ENCODE assay signal across 12 mouse cellular contexts in the genomic region with DNA sequence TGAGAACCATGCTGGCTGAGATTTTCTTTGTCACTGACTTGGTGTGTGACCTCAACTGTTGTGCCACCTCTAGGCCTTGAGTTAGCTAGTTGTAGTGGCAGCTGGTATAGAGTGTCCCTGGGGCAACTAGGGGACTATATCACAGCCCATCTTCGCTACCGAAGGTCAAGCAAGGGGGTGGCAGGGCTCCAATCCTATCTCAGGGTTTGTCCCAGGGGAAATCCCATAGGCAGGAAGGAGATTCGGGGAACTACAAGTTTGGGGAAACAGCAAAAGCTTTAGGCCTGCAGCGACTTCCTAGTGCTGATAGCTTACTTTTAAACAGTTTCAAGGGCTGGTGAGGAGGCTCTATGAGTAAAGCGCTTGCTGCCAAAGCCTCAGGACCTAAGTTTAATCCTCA. TPM values are rescaled to one million over a fixed set of nuclear protein-coding genes. Genes with fewer than 3 reads are reported as not detected.
DNase-seq lines count a peak whose midpoint lies in the region; ATAC-seq and TF ChIP-seq lines count a peak whose summit lies in the region.
"Had no signal": no experiment of that assay in that cellular context is flagged by ENCODE, and none has a peak within 500 bp of the region (broad histone marks: within the 10 kb centered on the region; RNA-seq: fewer than 3 reads in every experiment).

No protein-coding gene starts in this region.

- no peak for ATAC-seq in heart, embryonic 11.5 days (replicated peaks; ENCODE audit: insufficient number of reproducible peaks, low FRiP score, low TSS enrichment)
- no peak for ATAC-seq in midbrain, embryonic 12.5 days (ENCODE audit: low FRiP score, low read depth)
- ATAC-seq: CD4-positive, CD25-positive, alpha-beta regulatory T cell, adult 4 months had no signal

- H3K9ac ChIP-seq in heart, embryonic 11.5 days (ENCODE audit: low read depth, low read length) = no peak overlapping the region
- peak overlapping the region; percentile 37 for H3K9ac ChIP-seq in midbrain, embryonic 12.5 days (replicated peaks)

- TF ChIP-seq CTCF in layer of hippocampus, adult 2 months (conservative IDR thresholded peaks at IDR 0.05) = no peak

- DNase-seq in heart, embryonic 10.5 days (ENCODE audit: low spot score) = no peak
- DNase-seq in Muller cell, postnatal 12 days (ENCODE audit: inconsistent ontology term) = peak; percentile 51
- DNase-seq in heart, postnatal 4 days = peak; percentile 9
- DNase-seq in layer of hippocampus, adult 8-10 months (ENCODE audit: low spot score in 2 of 2) = no peak
- DNase-seq in adrenal gland, adult 8-10 months = no peak
- DNase-seq in layer of hippocampus, adult 2 months (ENCODE audit: low spot score in 2 of 2) = no peak
- DNase-seq: cerebellum, adult 9-11 months; right cerebral cortex, adult 18-20 months had no signal

- no peak overlapping the region for H3K27ac ChIP-seq in heart, embryonic 11.5 days (ENCODE audit: low read depth, low read length)
- no peak overlapping the region for H3K27ac ChIP-seq in heart, embryonic 10.5 days
- H3K27ac ChIP-seq in midbrain, embryonic 12.5 days (replicated peaks) = 0 out of 2 replicates have a peak overlapping the region, but pooled peaks have one; percentile 22
- no peak overlapping the region for H3K27ac ChIP-seq in layer of hippocampus, adult 2 months
- H3K27ac ChIP-seq: kidney, embryonic 15.5 days had no signal

- H3K36me3 ChIP-seq in heart, embryonic 11.5 days (ENCODE audit: control insufficient read depth, insufficient read depth, low read length) = no peaks in the 10 kb centered on the region
- H3K36me3 ChIP-seq in heart, embryonic 10.5 days = no peaks in the 10 kb centered on the region
- H3K36me3 ChIP-seq in midbrain, embryonic 12.5 days = no peaks in the 10 kb centered on the region
- H3K36me3 ChIP-seq: kidney, embryonic 15.5 days had no signal

- H3K4me1 ChIP-seq in heart, embryonic 11.5 days (ENCODE audit: control insufficient read depth, insufficient read depth, low read length) = peaks cover 28% of the 10 kb centered on the region
- H3K4me1 ChIP-seq in heart, embryonic 10.5 days = peaks cover 64% of the 10 kb centered on the region
- H3K4me1 ChIP-seq in midbrain, embryonic 12.5 days = peaks cover 50% of the 10 kb centered on the region

- no peaks in the 10 kb centered on the region for H3K9me3 ChIP-seq in heart, embryonic 11.5 days (replicated peaks; ENCODE audit: control insufficient read depth, low read length)
- H3K9me3 ChIP-seq in heart, embryonic 10.5 days = no peaks in the 10 kb centered on the region
- no peaks in the 10 kb centered on the region for H3K9me3 ChIP-seq in midbrain, embryonic 12.5 days
- H3K9me3 ChIP-seq: kidney, embryonic 15.5 days had no signal

- H3K27me3 ChIP-seq in heart, embryonic 11.5 days (ENCODE audit: control insufficient read depth, insufficient read depth, low read length) = no peaks in the 10 kb centered on the region; the same call in 1 of the 2 replicates
- H3K27me3 ChIP-seq in heart, embryonic 10.5 days (ENCODE audit: insufficient read depth, poor library complexity, severe bottlenecking) = peaks cover 17% of the 10 kb centered on the region
- H3K27me3 ChIP-seq in midbrain, embryonic 12.5 days = peaks cover 21% of the 10 kb centered on the region

- WGBS in heart, embryonic 11.5 days (ENCODE audit: insufficient replicate concordance) = 55% methylated on average over 5 of the region's 5 CpGs
- WGBS in heart, embryonic 10.5 days = 65% methylated on average over 5 of the region's 5 CpGs
- WGBS in midbrain, embryonic 12.5 days = 62% methylated on average over 5 of the region's 5 CpGs

- H3K4me3 ChIP-seq in heart, embryonic 11.5 days (ENCODE audit: low read depth, low read length) = no peak overlapping the region
- H3K4me3 ChIP-seq in heart, embryonic 10.5 days = no peak overlapping the region
- H3K4me3 ChIP-seq in midbrain, embryonic 12.5 days = peak overlapping the region; percentile 58
- no peak overlapping the region for H3K4me3 ChIP-seq in layer of hippocampus, adult 2 months

- H3K4me2 ChIP-seq in heart, embryonic 11.5 days = peak overlapping the region; percentile 96; the same call in 1 of the 2 replicates
- H3K4me2 ChIP-seq in midbrain, embryonic 12.5 days (replicated peaks) = peak overlapping the region; percentile 90

RNA-seq across cellular contexts. Expression of a gene that starts 1.4 kb away (rescaled TPM):
- polyA plus RNA-seq in heart, embryonic 11.5 days (2014; fragmentation: Nextera tagmentation; extraction: Ambion mirVana) = 5.7 and 6.9 TPM in 2 replicates
- 5.5 and 7.2 TPM in 2 replicates for polyA plus RNA-seq in heart, embryonic 10.5 days (2016; fragmentation: Nextera tagmentation; extraction: Ambion mirVana)
- 1 to 10 TPM; 5.4 to 6.3 TPM for total RNA-seq in heart, postnatal 4 days (2021)
- 31.2 and 35.2 TPM in 2 replicates for polyA plus RNA-seq in midbrain, embryonic 12.5 days (2016; fragmentation: Nextera tagmentation; extraction: Ambion mirVana)
- total RNA-seq in layer of hippocampus, adult 8-10 months (2022) = 1 to 10 TPM; 4.7 to 7.3 (median 5.0) TPM
- 1 to 10 TPM; 4.6 to 6.2 (median 5.8) TPM for total RNA-seq in adrenal gland, adult 8-10 months (2022)
- total RNA-seq in layer of hippocampus, adult 2 months (2021) = 1 to 10 TPM; 3.8 to 6.0 TPM

RNA-seq across cellular contexts. Expression of a gene that starts 21.9 kb away (rescaled TPM):
- polyA plus RNA-seq in heart, embryonic 11.5 days (2014; fragmentation: Nextera tagmentation; extraction: Ambion mirVana) = 4.1 and 5.9 TPM in 2 replicates
- 5.5 and 6.0 TPM in 2 replicates for polyA plus RNA-seq in heart, embryonic 10.5 days (2016; fragmentation: Nextera tagmentation; extraction: Ambion mirVana)
- 10 to 100 TPM; 36.8 to 42.9 TPM for total RNA-seq in heart, postnatal 4 days (2021)
- polyA plus RNA-seq in midbrain, embryonic 12.5 days (2016; fragmentation: Nextera tagmentation; extraction: Ambion mirVana) = 4.2 and 7.1 TPM in 2 replicates
- 1 to 10 TPM in 3 of 4 experiments, under 1 TPM in 1; 0.94 to 2.9 (median 1.9) TPM for total RNA-seq in layer of hippocampus, adult 8-10 months (2022)
- total RNA-seq in adrenal gland, adult 8-10 months (2022) = 1 to 10 TPM; 2.2 to 5.3 (median 4.0) TPM
- 1 to 10 TPM in 1 of 2 experiments, under 1 TPM in 1; 0.54 to 1.4 TPM for total RNA-seq in layer of hippocampus, adult 2 months (2021)
- polyA plus RNA-seq: CD4-positive, CD25-positive, alpha-beta regulatory T cell, adult 4 months had no signal

RNA-seq across cellular contexts. Expression of a gene that starts 43.5 kb away (rescaled TPM):
- 104 and 106 TPM in 2 replicates for polyA plus RNA-seq in heart, embryonic 11.5 days (2014; fragmentation: Nextera tagmentation; extraction: Ambion mirVana)
- 96.7 and 139 TPM in 2 replicates for polyA plus RNA-seq in heart, embryonic 10.5 days (2016; fragmentation: Nextera tagmentation; extraction: Ambion mirVana)
- 10 to 100 TPM; 36.7 to 43.5 TPM for total RNA-seq in heart, postnatal 4 days (2021)
- 295 and 296 TPM in 2 replicates for polyA plus RNA-seq in midbrain, embryonic 12.5 days (2016; fragmentation: Nextera tagmentation; extraction: Ambion mirVana)
- total RNA-seq in layer of hippocampus, adult 8-10 months (2022) = 10 to 100 TPM; 19.8 to 22.8 (median 20.4) TPM
- 10 to 100 TPM; 18.0 to 21.8 (median 20.2) TPM for total RNA-seq in adrenal gland, adult 8-10 months (2022)
- total RNA-seq in layer of hippocampus, adult 2 months (2021) = 10 to 100 TPM; 21.2 to 22.1 TPM

RNA-seq across cellular contexts. Expression of a gene that starts 44.4 kb away (rescaled TPM):
- 0.06 TPM in 2 replicates for polyA plus RNA-seq in heart, embryonic 11.5 days (2014; fragmentation: Nextera tagmentation; extraction: Ambion mirVana)
- 0.04 and 0.14 TPM in 2 replicates for polyA plus RNA-seq in heart, embryonic 10.5 days (2016; fragmentation: Nextera tagmentation; extraction: Ambion mirVana)
- under 1 TPM; 0.17 to 0.29 TPM for total RNA-seq in heart, postnatal 4 days (2021)
- 0.08 and 0.13 TPM in 2 replicates for polyA plus RNA-seq in midbrain, embryonic 12.5 days (2016; fragmentation: Nextera tagmentation; extraction: Ambion mirVana)
- total RNA-seq in layer of hippocampus, adult 8-10 months (2022) = under 1 TPM; 0.53 to 0.82 (median 0.66) TPM
- under 1 TPM; 0.03 to 0.12 (median 0.08) TPM for total RNA-seq in adrenal gland, adult 8-10 months (2022)
- total RNA-seq in layer of hippocampus, adult 2 months (2021) = under 1 TPM; 0.59 to 0.82 TPM

Comparison
In these comparisons a context has a peak if more than half of its experiments do, and no peak if none do; other contexts are left out.
1. DNase-seq: peak in Muller cell, postnatal 12 days (single experiment) and heart, postnatal 4 days (single experiment); none in heart, embryonic 10.5 days (single experiment), layer of hippocampus, adult 8-10 months (0 of 2), adrenal gland, adult 8-10 months (single experiment) and layer of hippocampus, adult 2 months (0 of 2).
2. RNA of a gene that starts 21.9 kb away (total RNA-seq): 36.8 to 42.9 TPM in heart, postnatal 4 days; 2.2 to 5.3 TPM in adrenal gland, adult 8-10 months, 0.94 to 2.9 TPM in layer of hippocampus, adult 8-10 months and 0.54 to 1.4 TPM in layer of hippocampus, adult 2 months; every median in the first group is over 4 times any median in the second.